Mouse (Mus musculus): ENCODE data around the gene Nkx2-1. TPM values are rescaled to one million over a fixed set of nuclear protein-coding genes. Genes with fewer than 3 reads are reported as not detected.

Nkx2-1 gene
- polyA plus RNA-seq, 1 experiment from 2014 or later, result not detected

GRCm38 (mm10) chr12:56534651-56535326, 1.9 kb downstream of the Nkx2-1 start:
- Histone ChIP-seq H3K27me3 (replicated peaks; ENCODE audit: control insufficient read depth, insufficient read depth, low read length) (peaks cover 100% of the 10 kb centered on the region), H3K4me3 (ENCODE audit: low read depth, low read length) (peak overlapping the region; percentile 31), H3K4me2 (peak overlapping the region; percentile 45), H3K9me3 (ENCODE audit: control insufficient read depth, low read length) (no peaks in the 10 kb centered on the region), H3K27ac (ENCODE audit: low read depth, low read length) (no peak overlapping the region), H3K9ac (ENCODE audit: low read depth, low read length) (no peak overlapping the region), H3K36me3 (ENCODE audit: control insufficient read depth, insufficient read depth, low read length) (no peaks in the 10 kb centered on the region), H3K4me1 (replicated peaks; ENCODE audit: control insufficient read depth, insufficient read depth, low read length) (no peaks in the 10 kb centered on the region; the same call in 1 of the 2 replicates)
- DNase-seq (ENCODE audit: low spot score) (no peak), ATAC-seq (replicated peaks; ENCODE audit: low FRiP score) (no peak)
- 2% methylated on average over 62 of the region's 62 CpGs for WGBS

- H3K36me3 ChIP-seq (ENCODE audit: control insufficient read depth, insufficient read depth, low read length), result no peaks in the 10 kb centered on the region
- H3K27ac ChIP-seq (ENCODE audit: low read depth, low read length), result no peak overlapping the region
- no peaks in the 10 kb centered on the region for H3K9me3 ChIP-seq (ENCODE audit: control insufficient read depth, low read length)
- H3K4me1 ChIP-seq (replicated peaks; ENCODE audit: control insufficient read depth, insufficient read depth, low read length), result no peaks in the 10 kb centered on the region; the same call in 1 of the 2 replicates
- no peak overlapping the region for H3K9ac ChIP-seq (ENCODE audit: low read depth, low read length)
- H3K27me3 ChIP-seq (replicated peaks; ENCODE audit: control insufficient read depth, insufficient read depth, low read length), result peaks cover 100% of the 10 kb centered on the region
- DNase-seq (ENCODE audit: low spot score) (no peak), ATAC-seq (replicated peaks; ENCODE audit: low FRiP score) (no peak)
- H3K4me3 ChIP-seq (ENCODE audit: low read depth, low read length), result peak overlapping the region; percentile 31
- WGBS, result under 1% methylated on average over 24 of the region's 24 CpGs
- peak overlapping the region; percentile 45; the same call in 1 of the 2 replicates for H3K4me2 ChIP-seq
These were observed 2.4 kb downstream of the Nkx2-1 start for GRCm38 (mm10) chr12:56534311-56534650.

- no peak for DNase-seq (ENCODE audit: low spot score)
- Histone ChIP-seq H3K9ac (ENCODE audit: low read depth, low read length) (no peak overlapping the region), H3K4me3 (ENCODE audit: low read depth, low read length) (no peak overlapping the region), H3K4me2 (no peak overlapping the region), H3K27me3 (replicated peaks; ENCODE audit: control insufficient read depth, insufficient read depth, low read length) (peaks cover 100% of the 10 kb centered on the region), H3K4me1 (replicated peaks; ENCODE audit: control insufficient read depth, insufficient read depth, low read length) (no peaks in the 10 kb centered on the region; the same call in 1 of the 2 replicates), H3K9me3 (ENCODE audit: control insufficient read depth, low read length) (no peaks in the 10 kb centered on the region), H3K36me3 (ENCODE audit: control insufficient read depth, insufficient read depth, low read length) (no peaks in the 10 kb centered on the region), H3K27ac (ENCODE audit: low read depth, low read length) (no peak overlapping the region)
- 3% methylated on average over 54 of the region's 54 CpGs for WGBS
- ATAC-seq (replicated peaks; ENCODE audit: low FRiP score), result no peak
These were observed 3.0 kb downstream of the Nkx2-1 start for GRCm38 (mm10) chr12:56533501-56534310.

- Histone ChIP-seq H3K4me3 (ENCODE audit: low read depth, low read length) (0 out of 2 replicates have a peak overlapping the region, but pooled peaks have one; percentile 10), H3K9me3 (ENCODE audit: control insufficient read depth, low read length) (no peaks in the 10 kb centered on the region), H3K4me2 (peak overlapping the region; percentile 33; the same call in 1 of the 2 replicates), H3K9ac (ENCODE audit: low read depth, low read length) (no peak overlapping the region), H3K36me3 (ENCODE audit: control insufficient read depth, insufficient read depth, low read length) (no peaks in the 10 kb centered on the region), H3K27me3 (replicated peaks; ENCODE audit: control insufficient read depth, insufficient read depth, low read length) (peaks cover 100% of the 10 kb centered on the region), H3K4me1 (replicated peaks; ENCODE audit: control insufficient read depth, insufficient read depth, low read length) (no peaks in the 10 kb centered on the region; the same call in 1 of the 2 replicates), H3K27ac (ENCODE audit: low read depth, low read length) (no peak overlapping the region)
- WGBS, result 2% methylated on average over 50 of the region's 50 CpGs
- no peak for DNase-seq (ENCODE audit: low spot score)
- ATAC-seq (replicated peaks; ENCODE audit: low FRiP score), result no peak
These were observed 3.7 kb downstream of the Nkx2-1 start for GRCm38 (mm10) chr12:56532986-56533495.

GRCm38 (mm10) chr12:56532142-56532541, 4.6 kb downstream of the Nkx2-1 start:
- Histone ChIP-seq H3K4me1 (replicated peaks; ENCODE audit: control insufficient read depth, insufficient read depth, low read length) (no peaks in the 10 kb centered on the region; the same call in 1 of the 2 replicates), H3K27me3 (replicated peaks; ENCODE audit: control insufficient read depth, insufficient read depth, low read length) (peaks cover 99% of the 10 kb centered on the region), H3K36me3 (ENCODE audit: control insufficient read depth, insufficient read depth, low read length) (no peaks in the 10 kb centered on the region), H3K4me3 (ENCODE audit: low read depth, low read length) (no peak overlapping the region), H3K27ac (ENCODE audit: low read depth, low read length) (no peak overlapping the region), H3K4me2 (no peak overlapping the region), H3K9ac (ENCODE audit: low read depth, low read length) (no peak overlapping the region), H3K9me3 (ENCODE audit: control insufficient read depth, low read length) (no peaks in the 10 kb centered on the region)
- 4% methylated on average over 4 of the region's 4 CpGs for WGBS
- DNase-seq (ENCODE audit: low spot score) (no peak), ATAC-seq (replicated peaks; ENCODE audit: low FRiP score) (no peak)

- Histone ChIP-seq H3K4me3 (ENCODE audit: low read depth, low read length) (no peak overlapping the region), H3K9ac (ENCODE audit: low read depth, low read length) (no peak overlapping the region), H3K27ac (ENCODE audit: low read depth, low read length) (no peak overlapping the region), H3K4me1 (replicated peaks; ENCODE audit: control insufficient read depth, insufficient read depth, low read length) (no peaks in the 10 kb centered on the region; the same call in 1 of the 2 replicates), H3K36me3 (ENCODE audit: control insufficient read depth, insufficient read depth, low read length) (no peaks in the 10 kb centered on the region), H3K9me3 (ENCODE audit: control insufficient read depth, low read length) (no peaks in the 10 kb centered on the region), H3K27me3 (replicated peaks; ENCODE audit: control insufficient read depth, insufficient read depth, low read length) (peaks cover 99% of the 10 kb centered on the region), H3K4me2 (no peak overlapping the region)
- 7% methylated on average over 3 of the region's 3 CpGs for WGBS
- ATAC-seq (replicated peaks; ENCODE audit: low FRiP score) (no peak), DNase-seq (ENCODE audit: low spot score) (no peak)
These were observed 5.6 kb downstream of the Nkx2-1 start for GRCm38 (mm10) chr12:56531051-56531620.

- H3K4me1 ChIP-seq (replicated peaks; ENCODE audit: control insufficient read depth, insufficient read depth, low read length), result no peaks in the 10 kb centered on the region; the same call in 1 of the 2 replicates
- H3K27ac ChIP-seq (ENCODE audit: low read depth, low read length), result no peak overlapping the region
- no peak overlapping the region for H3K4me2 ChIP-seq
- H3K36me3 ChIP-seq (ENCODE audit: control insufficient read depth, insufficient read depth, low read length), result no peaks in the 10 kb centered on the region
- no peaks in the 10 kb centered on the region for H3K9me3 ChIP-seq (ENCODE audit: control insufficient read depth, low read length)
- H3K4me3 ChIP-seq (ENCODE audit: low read depth, low read length), result no peak overlapping the region
- no peak overlapping the region for H3K9ac ChIP-seq (ENCODE audit: low read depth, low read length)
- DNase-seq (ENCODE audit: low spot score), result no peak
- no peak for ATAC-seq (replicated peaks; ENCODE audit: low FRiP score)
- 5% methylated on average over 3 of the region's 3 CpGs for WGBS
- peaks cover 95% of the 10 kb centered on the region for H3K27me3 ChIP-seq (replicated peaks; ENCODE audit: control insufficient read depth, insufficient read depth, low read length)
These were observed 6.8 kb downstream of the Nkx2-1 start for GRCm38 (mm10) chr12:56529931-56530330.

GRCm38 (mm10) chr12:56528881-56529681, 7.6 kb downstream of the Nkx2-1 start:
- WGBS, result 3% methylated on average over 36 of the region's 36 CpGs
- DNase-seq (ENCODE audit: low spot score) (no peak), ATAC-seq (replicated peaks; ENCODE audit: low FRiP score) (no peak)
- no peak overlapping the region for H3K4me3 ChIP-seq (ENCODE audit: low read depth, low read length)
- H3K9ac ChIP-seq (ENCODE audit: low read depth, low read length), result no peak overlapping the region
- H3K4me1 ChIP-seq (replicated peaks; ENCODE audit: control insufficient read depth, insufficient read depth, low read length), result no peaks in the 10 kb centered on the region
- H3K27me3 ChIP-seq (replicated peaks; ENCODE audit: control insufficient read depth, insufficient read depth, low read length), result peaks cover 95% of the 10 kb centered on the region
- no peak overlapping the region for H3K27ac ChIP-seq (ENCODE audit: low read depth, low read length)
- no peaks in the 10 kb centered on the region for H3K36me3 ChIP-seq (ENCODE audit: control insufficient read depth, insufficient read depth, low read length)
- H3K4me2 ChIP-seq, result no peak overlapping the region
- H3K9me3 ChIP-seq (ENCODE audit: control insufficient read depth, low read length), result no peaks in the 10 kb centered on the region
